Mouse (Mus musculus) CH12.LX (cell line): Measurements from ENCODE around the gene Mag. TPM values are rescaled to one million over a fixed set of nuclear protein-coding genes. Genes with fewer than 3 reads are reported as not detected.

Experiments used
- DNase-seq: peaks from one replicate; pipeline ENCODE4 v3.0.0-alpha.2; 2013; ENCODE audit errors: extremely low read depth
- H3K27ac ChIP-seq: 2 replicates; pipeline ENCODE4 v1.5.1; 2012; ENCODE audit warnings: low read depth, mild to moderate bottlenecking, control low read depth, moderate library complexity; ENCODE audit not compliant: insufficient read depth
- H3K27me3 ChIP-seq: replicated peaks from 2 replicates; pipeline ENCODE3; 2012; ENCODE audit warnings: inconsistent platforms
- H3K36me3 ChIP-seq, 2 experiments: replicated peaks in 1 of 2; 2 replicates each; pipeline versions ENCODE3 to v1.6.1; 2012; ENCODE audit warnings: inconsistent platforms in 1 of 2, low read length in 1 of 2, mild to moderate bottlenecking in 1 of 2, mixed read lengths in 1 of 2, moderate library complexity in 1 of 2; ENCODE audit not compliant: control insufficient read depth in 1 of 2, insufficient read depth in 1 of 2
- H3K4me1 ChIP-seq, 2 experiments: 2 replicates each; pipeline ENCODE4 v1.6.1; 2012; ENCODE audit warnings: inconsistent platforms in 1 of 2, moderate library complexity in 1 of 2; ENCODE audit not compliant: insufficient read depth in 2 of 2, control insufficient read depth in 1 of 2
- H3K4me2 ChIP-seq: 2 replicates; pipeline ENCODE4 v1.6.1; 2012; ENCODE audit warnings: low read depth, mild to moderate bottlenecking, control low read depth; ENCODE audit not compliant: poor library complexity, insufficient read depth, severe bottlenecking
- H3K4me3 ChIP-seq, 3 experiments: fragments of 150-350 bp in 1 of 3; sonication (generic) in 1 of 3; replicated peaks in 1 of 3; 2 replicates each; pipeline versions ENCODE3 to v1.5.1; 2011 to 2012; ENCODE audit warnings: low read depth in 2 of 3, low read length in 2 of 3, mild to moderate bottlenecking in 2 of 3, moderate library complexity in 2 of 3, control low read depth in 1 of 3, improper control_type of control experiment in 1 of 3, inconsistent platforms in 1 of 3, mixed read lengths in 1 of 3; ENCODE audit not compliant: poor library complexity in 1 of 3
- H3K79me2 ChIP-seq: replicated peaks from 2 replicates; pipeline ENCODE4 v1.6.1; 2012; ENCODE audit warnings: mild to moderate bottlenecking, moderate library complexity; ENCODE audit not compliant: control insufficient read depth, poor library complexity, insufficient read depth, severe bottlenecking; ENCODE audit errors: extremely low read depth
- H3K9ac ChIP-seq: 2 replicates; pipeline ENCODE4 v1.6.1; 2012; ENCODE audit warnings: low read depth, mild to moderate bottlenecking, control low read depth, moderate library complexity; ENCODE audit not compliant: insufficient read depth
- H3K9me3 ChIP-seq: replicated peaks from 2 replicates; pipeline ENCODE3; 2012; ENCODE audit warnings: low read length, inconsistent platforms, mixed read lengths
- BHLHE40 ChIP-seq: IDR thresholded peaks from 2 replicates; pipeline ENCODE4 v1.6.1; 2011; ENCODE audit warnings: mild to moderate bottlenecking, low read depth, low read length, improper control_type of control experiment
- CHD2 ChIP-seq: IDR thresholded peaks from 2 replicates; pipeline ENCODE4 v1.6.1; 2011; ENCODE audit warnings: low read length, improper control_type of control experiment
- E2F4 ChIP-seq: IDR thresholded peaks from 2 replicates; pipeline ENCODE4 v1.6.1; 2011; ENCODE audit warnings: low read depth, low read length, improper control_type of control experiment; ENCODE audit not compliant: insufficient replicate concordance
- EP300 ChIP-seq: IDR thresholded peaks from 2 replicates; pipeline ENCODE4 v1.6.1; 2011; ENCODE audit warnings: low read length, improper control_type of control experiment
- JUN ChIP-seq: IDR thresholded peaks from 2 replicates; pipeline ENCODE4 v1.6.1; 2011; ENCODE audit warnings: low read depth, mild to moderate bottlenecking, low read length, improper control_type of control experiment, moderate library complexity; ENCODE audit not compliant: insufficient read depth
- JUND ChIP-seq: conservative IDR thresholded peaks from 2 replicates; pipeline ENCODE4 v1.6.1; 2011; ENCODE audit warnings: low read depth, low read length, improper control_type of control experiment
- MAX ChIP-seq: IDR thresholded peaks from 2 replicates; pipeline ENCODE4 v1.6.1; 2011; ENCODE audit warnings: low read length, improper control_type of control experiment
- MEF2A ChIP-seq: IDR thresholded peaks from 2 replicates; pipeline ENCODE4 v1.6.1; 2014; ENCODE audit warnings: low read depth, mild to moderate bottlenecking, inconsistent platforms, low read length, improper control_type of control experiment, borderline replicate concordance
- MYC ChIP-seq: IDR thresholded peaks from 2 replicates; pipeline ENCODE4 v1.6.1; 2011; ENCODE audit warnings: low read depth, mild to moderate bottlenecking, improper control_type of control experiment, low read length
- RAD21 ChIP-seq: IDR thresholded peaks from 2 replicates; pipeline ENCODE4 v1.6.1; 2011; ENCODE audit warnings: low read depth, mild to moderate bottlenecking, low read length, improper control_type of control experiment, moderate library complexity
- SMC3 ChIP-seq: IDR thresholded peaks from 2 replicates; pipeline ENCODE4 v1.6.1; 2011; ENCODE audit warnings: low read depth, low read length, improper control_type of control experiment
- TBP ChIP-seq: conservative IDR thresholded peaks from 2 replicates; pipeline ENCODE4 v1.6.1; 2011; ENCODE audit warnings: low read depth, low read length, improper control_type of control experiment
- TCF12 ChIP-seq: IDR thresholded peaks from 2 replicates; pipeline ENCODE4 v1.6.1; 2014; ENCODE audit warnings: low read depth, mild to moderate bottlenecking, inconsistent platforms, low read length, improper control_type of control experiment
- UBTF ChIP-seq: IDR thresholded peaks from 2 replicates; pipeline ENCODE4 v1.6.1; 2012; ENCODE audit warnings: low read depth, mild to moderate bottlenecking, inconsistent platforms, low read length, improper control_type of control experiment, moderate library complexity
- USF1 ChIP-seq: IDR thresholded peaks from 2 replicates; pipeline ENCODE4 v1.6.1; 2014; ENCODE audit warnings: low read depth, mild to moderate bottlenecking, inconsistent platforms, low read length, improper control_type of control experiment
- ZKSCAN1 ChIP-seq: IDR thresholded peaks from 2 replicates; pipeline ENCODE4 v1.6.1; 2012; ENCODE audit warnings: low read depth, inconsistent platforms, low read length, improper control_type of control experiment, borderline replicate concordance
- ZMIZ1 ChIP-seq: IDR thresholded peaks from 2 replicates; pipeline ENCODE4 v1.6.1; 2012; ENCODE audit warnings: low read depth, mild to moderate bottlenecking, inconsistent platforms, low read length, improper control_type of control experiment
- ZNF384 ChIP-seq: IDR thresholded peaks from 2 replicates; pipeline ENCODE4 v1.6.1; 2012; ENCODE audit warnings: low read depth, low read length, improper control_type of control experiment, inconsistent platforms
- dilution Hi-C: fragments of 300-500 bp; cut with MboI; formaldehyde crosslinking; loops from 2 replicates; pipeline ENCODE4 v1.14.3; 2020; ENCODE audit warnings: low sequenced_read_pairs; ENCODE audit not compliant: extremely low pct_unique_long_range_greater_than_20kb, extremely low pct_ligation_motif_present
- in situ Hi-C: fragments of 300-500 bp; cut with MboI; formaldehyde crosslinking; loops from 3 replicates; pipeline ENCODE4 v1.14.3; 2019; ENCODE audit warnings: low sequenced_read_pairs, low pct_ligation_motif_present, low pct_unique_long_range_greater_than_20kb, mixed read lengths
- polyA plus RNA-seq: library from polyadenylated mRNA; unstranded; fragments of >175 nt; gene quantifications from 2 replicates; pipeline ENCODE4 v1.2.1, GENCODE M21; 2012; ENCODE audit warnings: low read depth; ENCODE audit not compliant: insufficient read length
- total RNA-seq, 2 experiments: library from RNA; depleted of rRNA; stranded (reverse); fragments of 300-350 nt in 1 of 2; fragments of >200 nt in 1 of 2; gene quantifications; 2 replicates each; pipeline ENCODE4 v1.2.3; 2012 to 2014

Mag gene
- total and polyA plus RNA-seq, 3 experiments: 0.04 TPM; not detected in 2

GRCm38 (mm10) chr7:30857746-30858145, 56.9 kb downstream of the Mag start:
- Histone ChIP-seq H3K27me3 (no peaks in the 10 kb centered on the region), H3K36me3 (peaks cover 0 to 24% of the 10 kb centered on the region in 2 experiments), H3K4me3 (no peak overlapping the region), H3K9ac (no peak overlapping the region), H3K79me2 (no peaks in the 10 kb centered on the region), H3K4me1 (peaks cover 8 to 42% of the 10 kb centered on the region in 2 experiments), H3K27ac (no peak overlapping the region), H3K9me3 (no peaks in the 10 kb centered on the region), H3K4me2 (no peak overlapping the region)
- DNase-seq: no peak
- TF ChIP-seq E2F4 (no peak), ZKSCAN1 (no peak), JUN (no peak), TCF12 (no peak), USF1 (no peak), RAD21 (no peak), JUND (no peak), EP300 (no peak), TBP (no peak), SMC3 (no peak)
- dilution Hi-C loops (no loop called here), in situ Hi-C loops (no loop called here)

GRCm38 (mm10) chr7:30856078-30856477, 58.6 kb downstream of the Mag start, which contains the start of gene Ffar3:
Gene Ffar3, minus strand, starts transcription at chr7:30856178.
- in situ Hi-C loops (no loop called here), dilution Hi-C loops (no loop called here)
- Histone ChIP-seq H3K36me3 (peaks cover 0 to 11% of the 10 kb centered on the region in 2 experiments), H3K4me1 (peaks cover 15 to 47% of the 10 kb centered on the region in 2 experiments), H3K4me2 (no peak within 1 kb of the TSS), H3K79me2 (no peaks in the 10 kb centered on the region), H3K9me3 (no peaks in the 10 kb centered on the region), H3K27me3 (no peaks in the 10 kb centered on the region), H3K27ac (no peak within 1 kb of the TSS), H3K9ac (no peak within 1 kb of the TSS), H3K4me3 (no peak within 1 kb of the TSS)
- DNase-seq: no peak
- no peak for TF ChIP-seq BHLHE40
- TF ChIP-seq UBTF: no peak
- TF ChIP-seq SMC3: no peak
- TF ChIP-seq EP300: no peak
- no peak for TF ChIP-seq MAX
- TF ChIP-seq CHD2: no peak
- TF ChIP-seq MEF2A: no peak
- TF ChIP-seq ZNF384: no peak
- no peak for TF ChIP-seq ZMIZ1
- TF ChIP-seq MYC: no peak
